Comparison of ENCODE assay signal across 10 mouse cellular contexts in genomic region chr11:88404247-88404677, GRCm38 (mm10).
A peak's percentile ranks its signal among the peaks of the same experiment; 100 is the strongest.
DNase-seq lines count a peak whose midpoint lies in the region; ATAC-seq and TF ChIP-seq lines count a peak whose summit lies in the region.
"Had no signal": no experiment of that assay in that cellular context is flagged by ENCODE, and none has a peak within 500 bp of the region (broad histone marks: within the 10 kb centered on the region; RNA-seq: fewer than 3 reads in every experiment).

No protein-coding gene starts in this region.

- H3K4me3 ChIP-seq in lung, embryonic 15.5 days: no peak overlapping the region
- no peak overlapping the region for H3K4me3 ChIP-seq in lung, postnatal 0 days (ENCODE audit: low read depth, low read length)
- no peak overlapping the region for H3K4me3 ChIP-seq in heart, embryonic 16.5 days (ENCODE audit: low read length)
- H3K4me3 ChIP-seq in midbrain, embryonic 10.5 days: no peak overlapping the region

- ATAC-seq in lung, embryonic 15.5 days (ENCODE audit: borderline replicate concordance, extremely low read depth, low FRiP score, low TSS enrichment): no peak
- ATAC-seq in lung, postnatal 0 days: no peak
- ATAC-seq in heart, embryonic 16.5 days (replicated peaks; ENCODE audit: extremely low read depth, insufficient read depth, low FRiP score): no peak
- ATAC-seq: activated CD4-positive, CD25-positive, alpha-beta regulatory T cell, adult 4 months had no signal

- peak overlapping the region; percentile 29 for H3K4me2 ChIP-seq in lung, embryonic 15.5 days
- no peak overlapping the region for H3K4me2 ChIP-seq in lung, postnatal 0 days (replicated peaks; ENCODE audit: low read depth, low read length)
- peak overlapping the region; percentile 61 for H3K4me2 ChIP-seq in heart, embryonic 16.5 days (ENCODE audit: low read depth, low read length)

- no peaks in the 10 kb centered on the region for H3K27me3 ChIP-seq in lung, embryonic 15.5 days
- no peaks in the 10 kb centered on the region for H3K27me3 ChIP-seq in lung, postnatal 0 days (replicated peaks; ENCODE audit: insufficient read depth, low read length)
- no peaks in the 10 kb centered on the region for H3K27me3 ChIP-seq in heart, embryonic 16.5 days (ENCODE audit: control insufficient read depth, insufficient read depth, low read length)
- peaks cover 23% of the 10 kb centered on the region for H3K27me3 ChIP-seq in midbrain, embryonic 10.5 days (ENCODE audit: low read depth, poor library complexity, severe bottlenecking)

- DNase-seq in lung, postnatal 0 days (ENCODE audit: low spot score): no peak
- DNase-seq in midbrain, embryonic 10.5 days (ENCODE audit: low spot score): no peak
- DNase-seq in thymus, postnatal 36 days: peak; percentile 12 to 34
- no peak for DNase-seq in layer of hippocampus, adult 18-20 months (ENCODE audit: low spot score in 2 of 2)
- DNase-seq in B cell, adult 2 months: no peak
- DNase-seq in frontal cortex, postnatal 36 days (ENCODE audit: low spot score in 2 of 2): no peak

- no peak for TF ChIP-seq EP300 in lung, postnatal 0 days (IDR thresholded peaks at IDR 0.05)

- TF ChIP-seq CTCF in lung, postnatal 0 days (IDR thresholded peaks at IDR 0.05): no peak

- peak overlapping the region; percentile 42 for H3K27ac ChIP-seq in lung, embryonic 15.5 days
- H3K27ac ChIP-seq in lung, postnatal 0 days (ENCODE audit: low read length): no peak overlapping the region
- H3K27ac ChIP-seq in heart, embryonic 16.5 days (ENCODE audit: low read length): peak overlapping the region; percentile 98
- peak overlapping the region; percentile 81 for H3K27ac ChIP-seq in midbrain, embryonic 10.5 days (replicated peaks)
- H3K27ac ChIP-seq: macrophage had no signal

- no peaks in the 10 kb centered on the region for H3K9me3 ChIP-seq in lung, embryonic 15.5 days
- no peaks in the 10 kb centered on the region for H3K9me3 ChIP-seq in lung, postnatal 0 days (ENCODE audit: low read length)
- H3K9me3 ChIP-seq in heart, embryonic 16.5 days (replicated peaks; ENCODE audit: control insufficient read depth, low read length): no peaks in the 10 kb centered on the region
- no peaks in the 10 kb centered on the region for H3K9me3 ChIP-seq in midbrain, embryonic 10.5 days (replicated peaks)

- no peaks in the 10 kb centered on the region for H3K36me3 ChIP-seq in lung, embryonic 15.5 days
- H3K36me3 ChIP-seq in lung, postnatal 0 days (ENCODE audit: insufficient read depth, low read length): no peaks in the 10 kb centered on the region
- H3K36me3 ChIP-seq in heart, embryonic 16.5 days (ENCODE audit: control insufficient read depth, insufficient read depth): no peaks in the 10 kb centered on the region
- H3K36me3 ChIP-seq in midbrain, embryonic 10.5 days: peaks cover 66% of the 10 kb centered on the region

- peaks cover 47% of the 10 kb centered on the region for H3K4me1 ChIP-seq in lung, embryonic 15.5 days
- H3K4me1 ChIP-seq in lung, postnatal 0 days (ENCODE audit: insufficient read depth, low read depth, low read length): peaks cover 8% of the 10 kb centered on the region; the same call in 1 of the 2 replicates
- peaks cover 73% of the 10 kb centered on the region for H3K4me1 ChIP-seq in heart, embryonic 16.5 days (ENCODE audit: control insufficient read depth, insufficient read depth, low read length)
- peaks cover 94% of the 10 kb centered on the region for H3K4me1 ChIP-seq in midbrain, embryonic 10.5 days

- no peak overlapping the region for H3K9ac ChIP-seq in lung, embryonic 15.5 days
- no peak overlapping the region for H3K9ac ChIP-seq in lung, postnatal 0 days (replicated peaks; ENCODE audit: low read depth)
- peak overlapping the region; percentile 69 for H3K9ac ChIP-seq in heart, embryonic 16.5 days (ENCODE audit: low read length)

- 62% methylated on average over 5 of the region's 5 CpGs for WGBS in lung, embryonic 15.5 days
- 55% methylated on average over 5 of the region's 5 CpGs for WGBS in lung, postnatal 0 days
- 54% methylated on average over 5 of the region's 5 CpGs for WGBS in heart, embryonic 16.5 days
- 83% methylated on average over 5 of the region's 5 CpGs for WGBS in midbrain, embryonic 10.5 days

Comparison
In these comparisons a context has a peak if more than half of its experiments do, and no peak if none do; other contexts are left out.
1. DNase-seq: peak in thymus, postnatal 36 days (2 of 2); none in lung, postnatal 0 days (single experiment), midbrain, embryonic 10.5 days (single experiment), layer of hippocampus, adult 18-20 months (0 of 2), B cell, adult 2 months (0 of 2) and frontal cortex, postnatal 36 days (0 of 2).